In the genomic region with DNA sequence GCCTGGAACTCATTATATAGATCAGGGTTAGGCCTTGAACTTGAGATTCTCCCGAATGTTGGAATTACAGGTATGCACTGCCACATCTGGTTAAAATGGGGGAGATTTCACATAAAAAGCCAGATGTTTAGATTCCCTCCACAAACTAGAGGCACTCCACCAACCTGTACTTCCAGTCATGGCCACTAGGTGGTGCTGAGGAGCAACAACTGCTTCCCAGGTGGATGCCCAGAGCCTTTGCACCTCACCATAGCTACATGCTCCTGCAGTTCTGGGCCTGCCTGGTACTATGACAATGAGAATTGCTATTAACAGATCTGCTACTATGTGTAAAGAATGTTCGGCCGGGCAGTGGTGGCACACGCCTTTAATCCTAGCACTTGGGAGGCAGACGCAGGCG, we compare ENCODE assay signal across 8 mouse cellular contexts. TPM values are rescaled to one million over a fixed set of nuclear protein-coding genes. Genes with fewer than 3 reads are reported as not detected.
A peak's percentile ranks its signal among the peaks of the same experiment; 100 is the strongest.
DNase-seq lines count a peak whose midpoint lies in the region; ATAC-seq and TF ChIP-seq lines count a peak whose summit lies in the region.

No protein-coding gene starts in this region.

- H3K4me2 ChIP-seq in lung, postnatal 0 days (replicated peaks; ENCODE audit: low read depth, low read length) = no peak overlapping the region

- H3K4me3 ChIP-seq in ES-E14 (ENCODE audit: insufficient read depth in 1 of 2, low read depth in 1 of 2, low read length in 2 of 2, poor library complexity in 1 of 2, severe bottlenecking in 1 of 2) = no peak overlapping the region
- H3K4me3 ChIP-seq in forebrain, embryonic 10.5 days = no peak overlapping the region
- no peak overlapping the region for H3K4me3 ChIP-seq in lung, postnatal 0 days (ENCODE audit: low read depth, low read length)

- H3K27ac ChIP-seq in ES-E14 (ENCODE audit: insufficient read depth, low read depth, low read length, poor library complexity, severe bottlenecking) = no peak overlapping the region
- H3K27ac ChIP-seq in forebrain, embryonic 10.5 days = no peak overlapping the region
- H3K27ac ChIP-seq in lung, postnatal 0 days (ENCODE audit: low read length) = no peak overlapping the region

- in situ Hi-C loops in ES-E14 (cut with MboI; ENCODE audit: low sequenced_read_pairs in 2 of 2, unreplicated experiment in 2 of 2) = no loop called here

- peak; percentile 98 for TF ChIP-seq CTCF in lung, postnatal 0 days (IDR thresholded peaks at IDR 0.05)

- H3K27me3 ChIP-seq in forebrain, embryonic 10.5 days (ENCODE audit: poor library complexity, severe bottlenecking) = no peaks in the 10 kb centered on the region; the same call in 1 of the 2 replicates
- H3K27me3 ChIP-seq in lung, postnatal 0 days (replicated peaks; ENCODE audit: insufficient read depth, low read length) = no peaks in the 10 kb centered on the region

- ATAC-seq in hematopoietic stem cell, adult 5-6 weeks (replicated peaks in 1 of 2; ENCODE audit: insufficient read depth in 1 of 2, low FRiP score in 2 of 2, low TSS enrichment in 1 of 2, low read depth in 1 of 2, poor library complexity in 2 of 2, severe bottlenecking in 2 of 2) = peak; percentile 68 to 78; a peak in 1 of 4 replicates
- ATAC-seq in lung, postnatal 0 days = peak; percentile 47

- no peak overlapping the region for H3K9ac ChIP-seq in ES-E14 (ENCODE audit: insufficient read depth, low read depth, low read length, poor library complexity, severe bottlenecking)
- no peak overlapping the region for H3K9ac ChIP-seq in lung, postnatal 0 days (replicated peaks; ENCODE audit: low read depth)

- no peaks in the 10 kb centered on the region for H3K36me3 ChIP-seq in ES-E14 (ENCODE audit: control insufficient read depth, insufficient read depth, low read length, poor library complexity, severe bottlenecking)
- H3K36me3 ChIP-seq in forebrain, embryonic 10.5 days (replicated peaks) = no peaks in the 10 kb centered on the region
- H3K36me3 ChIP-seq in lung, postnatal 0 days (ENCODE audit: insufficient read depth, low read length) = no peaks in the 10 kb centered on the region

- H3K4me1 ChIP-seq in ES-E14 (ENCODE audit: control insufficient read depth in 2 of 2, insufficient read depth in 2 of 2, low read length in 2 of 2, poor library complexity in 1 of 2) = peaks cover 2 to 5% of the 10 kb centered on the region in 2 experiments; a peak in 1 of 4 replicates
- peaks cover 24% of the 10 kb centered on the region for H3K4me1 ChIP-seq in forebrain, embryonic 10.5 days
- no peaks in the 10 kb centered on the region for H3K4me1 ChIP-seq in lung, postnatal 0 days (ENCODE audit: insufficient read depth, low read depth, low read length)

- WGBS in forebrain, embryonic 10.5 days = 46% methylated on average over 6 of the region's 6 CpGs
- WGBS in lung, postnatal 0 days = 42% methylated on average over 6 of the region's 6 CpGs

- no peak for TF ChIP-seq EP300 in lung, postnatal 0 days (IDR thresholded peaks at IDR 0.05)

- no peaks in the 10 kb centered on the region for H3K9me3 ChIP-seq in ES-E14 (ENCODE audit: control insufficient read depth, insufficient read depth, low read depth, low read length)
- no peaks in the 10 kb centered on the region for H3K9me3 ChIP-seq in forebrain, embryonic 10.5 days
- H3K9me3 ChIP-seq in lung, postnatal 0 days (ENCODE audit: low read length) = no peaks in the 10 kb centered on the region

- DNase-seq in ES-E14 (ENCODE audit: low read depth, low spot score) = peak; percentile 69
- peak; percentile 61 for DNase-seq in c-Kit-positive CD71-positive TER-119-positive erythroid progenitor cells, embryonic 14.5 days (ENCODE audit: low spot score)
- DNase-seq in forebrain, embryonic 10.5 days (ENCODE audit: extremely low spot score, low spot score) = peak; percentile 84
- peak; percentile 53 to 82 for DNase-seq in layer of hippocampus, adult 18-20 months (ENCODE audit: low spot score in 2 of 2)
- DNase-seq in lung, postnatal 0 days (ENCODE audit: low spot score) = peak; percentile 75
- peak; percentile 92 for DNase-seq in retina, embryonic 14.5 days (ENCODE audit: low spot score)
- DNase-seq in thymus, postnatal 4 days = peak; percentile 89

TF ChIP-seq in ES-E14, 5 proteins besides CTCF, POLR2A, EP300 and RAD21:
- TF ChIP-seq MAFK (IDR thresholded peaks at IDR 0.05; ENCODE audit: insufficient read depth, low read depth, low read length) = no peak
- TF ChIP-seq ZC3H11A (IDR thresholded peaks at IDR 0.05; ENCODE audit: borderline replicate concordance, low read depth, low read length) = peak; percentile 67
TF ChIP-seq in ES-E14: peak in this region for 1.

RNA-seq across cellular contexts. Expression of a gene that starts 49.9 kb away (rescaled TPM):
- 15.3 and 15.9 TPM in 2 replicates for total RNA-seq in ES-E14 (2012; rRNA removed)
- 5.2 and 5.3 TPM in 2 replicates for polyA plus RNA-seq in forebrain, embryonic 10.5 days (2016; fragmentation: Nextera tagmentation; extraction: Ambion mirVana)
- total RNA-seq in hematopoietic stem cell, adult 5-6 weeks (2017) = 24.9 and 35.7 TPM in 2 replicates
- 10 to 100 TPM; 45.8 to 49.9 TPM for total RNA-seq in layer of hippocampus, adult 18-20 months (2021)
- polyA plus RNA-seq in lung, postnatal 0 days (2015; fragmentation: Nextera tagmentation; extraction: Ambion mirVana) = 9.8 and 9.9 TPM in 2 replicates
